Mouse (Mus musculus) large intestine, adult 2 months (tissue): ENCODE measurements around the gene Rcn3. TPM values are rescaled to one million over a fixed set of nuclear protein-coding genes. Genes with fewer than 3 reads are reported as not detected.

Experiments
- DNase-seq: peaks from one replicate; pipeline ENCODE4 v3.0.0-alpha.2; 2012; ENCODE audit warnings: low read depth, low spot score
- WGBS: fragments of 180-500 bp; shearing (Covaris S2); methylation state at CpG from one replicate; pipeline ENCODE4 v1.1.7; 2018; 5-methylcytosine and 5-hydroxymethylcytosine counted together
- polyA plus RNA-seq: library from polyadenylated mRNA; depleted of rRNA; stranded (reverse); fragments of >200 nt; gene quantifications from 2 replicates; pipeline ENCODE4 v1.2.3, GENCODE M21; 2012

Rcn3 gene
- polyA plus RNA-seq, 1 experiment = 48.6 TPM

- WGBS = under 1% methylated on average over 44 of the region's 59 CpGs
- DNase-seq = no peak
These were observed 38.7 kb downstream of the Rcn3 start for GRCm38 (mm10) chr7:45053117-45053930.

GRCm38 (mm10) chr7:45052862-45053116, 39.2 kb downstream of the Rcn3 start, which contains the start of gene Prr12:
TSS of gene Prr12 (minus strand) at chr7:45052881.
- no peak for DNase-seq
- 0% methylated on average over 7 of the region's 18 CpGs for WGBS

DNA sequence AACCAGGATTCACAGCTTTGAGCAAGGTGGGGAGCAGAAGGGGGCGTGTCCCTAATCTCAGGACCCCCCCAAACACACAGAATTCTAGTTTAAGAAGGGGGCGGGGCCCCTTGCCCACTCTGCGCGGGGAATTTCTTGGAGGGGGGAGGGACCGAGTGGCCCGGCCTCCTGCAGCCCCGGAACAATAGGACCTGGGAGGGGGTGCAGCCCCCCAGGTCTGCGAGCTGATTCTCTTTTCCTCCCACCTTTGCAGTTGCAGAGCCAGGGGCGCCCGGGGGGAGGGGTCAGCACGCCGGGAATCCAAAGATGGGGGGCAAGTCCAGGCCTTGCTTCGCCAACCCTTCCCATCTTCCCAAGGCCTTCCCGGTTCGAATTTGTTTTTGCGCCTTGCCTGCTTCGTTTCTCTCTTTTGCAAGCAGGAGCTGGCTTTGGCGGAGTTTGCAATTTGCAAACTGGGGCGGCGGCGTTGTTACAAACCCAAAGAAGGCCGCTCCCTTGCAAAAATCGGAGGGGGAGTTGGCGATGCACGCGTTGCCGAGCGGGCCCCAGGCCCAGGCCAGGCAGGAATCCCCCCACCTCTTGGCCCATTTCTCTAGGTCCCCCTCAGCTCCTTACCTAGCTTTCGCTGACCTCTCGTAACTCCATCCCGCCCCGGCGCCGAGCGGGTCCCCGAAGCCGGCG, 39.7 kb downstream of the Rcn3 start:
- WGBS = under 1% methylated on average over 38 of the region's 38 CpGs

DNA sequence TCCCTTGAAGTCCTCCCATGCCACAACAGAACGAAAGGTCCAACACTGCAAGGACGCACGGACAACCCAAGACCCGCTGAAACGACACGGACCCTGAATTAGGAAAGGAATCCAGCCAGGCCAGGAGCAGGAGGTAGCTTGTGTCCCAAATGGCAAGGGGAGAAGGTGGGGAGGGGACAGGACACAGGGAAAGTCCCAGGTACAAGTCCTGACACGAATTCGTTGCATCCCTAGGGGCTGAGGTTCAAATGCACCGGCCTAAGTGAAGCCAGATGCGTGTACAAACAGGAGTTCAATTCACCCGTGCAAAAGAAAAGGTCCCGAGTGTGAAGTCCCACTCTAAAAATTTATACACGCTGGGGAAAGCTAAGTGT, 40.4 kb downstream of the Rcn3 start:
- WGBS = 9% methylated on average over 13 of the region's 13 CpGs

More for the DNA sequence above, 39.7 kb downstream of the Rcn3 start:
- DNase-seq = no peak

DNA sequence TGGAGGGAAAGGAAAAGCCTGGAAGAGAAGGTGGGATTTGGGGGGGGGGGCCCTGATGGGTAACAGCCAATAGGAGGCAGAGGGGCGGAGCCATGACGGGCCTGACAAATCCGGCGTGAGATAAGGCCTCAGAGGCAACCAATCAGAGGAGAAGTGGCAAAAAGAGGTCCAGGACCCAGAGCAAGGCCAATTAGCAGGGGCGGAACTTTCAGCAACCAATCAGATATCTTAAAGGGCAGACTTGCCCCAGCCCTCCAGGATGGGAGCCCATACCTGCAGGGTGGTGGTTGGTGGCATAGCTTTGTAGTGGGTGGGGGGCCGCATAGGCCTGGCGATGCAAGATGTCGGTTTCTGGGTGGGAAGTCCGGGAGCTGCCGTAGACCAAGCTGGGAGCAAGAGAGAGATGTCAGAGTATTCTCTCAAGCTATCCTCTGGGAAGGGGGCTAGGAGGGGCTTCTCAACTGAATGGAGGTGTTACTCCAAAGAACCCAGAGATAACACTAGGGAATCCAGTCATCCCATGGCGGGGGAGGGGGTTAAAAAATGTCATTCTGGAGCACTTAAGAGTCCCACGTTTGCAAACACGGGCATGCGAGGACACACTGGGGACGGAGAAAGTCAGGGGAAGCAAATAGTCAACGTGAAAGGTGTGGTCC, 40.9 kb downstream of the Rcn3 start:
- no peak for DNase-seq
- 33% methylated on average over 16 of the region's 16 CpGs for WGBS

More for the DNA sequence above, 40.4 kb downstream of the Rcn3 start:
- no peak for DNase-seq

GRCm38 (mm10) chr7:45048923-45049657, 42.9 kb downstream of the Rcn3 start:
- WGBS = 87% methylated on average over 23 of the region's 23 CpGs
- no peak for DNase-seq

- DNase-seq = no peak
- WGBS = 92% methylated on average over 38 of the region's 38 CpGs
These were observed 43.8 kb downstream of the Rcn3 start for GRCm38 (mm10) chr7:45048001-45048890.

GRCm38 (mm10) chr7:45047491-45047890, 44.5 kb downstream of the Rcn3 start:
- WGBS = 96% methylated on average over 14 of the region's 14 CpGs
- DNase-seq = no peak

DNA sequence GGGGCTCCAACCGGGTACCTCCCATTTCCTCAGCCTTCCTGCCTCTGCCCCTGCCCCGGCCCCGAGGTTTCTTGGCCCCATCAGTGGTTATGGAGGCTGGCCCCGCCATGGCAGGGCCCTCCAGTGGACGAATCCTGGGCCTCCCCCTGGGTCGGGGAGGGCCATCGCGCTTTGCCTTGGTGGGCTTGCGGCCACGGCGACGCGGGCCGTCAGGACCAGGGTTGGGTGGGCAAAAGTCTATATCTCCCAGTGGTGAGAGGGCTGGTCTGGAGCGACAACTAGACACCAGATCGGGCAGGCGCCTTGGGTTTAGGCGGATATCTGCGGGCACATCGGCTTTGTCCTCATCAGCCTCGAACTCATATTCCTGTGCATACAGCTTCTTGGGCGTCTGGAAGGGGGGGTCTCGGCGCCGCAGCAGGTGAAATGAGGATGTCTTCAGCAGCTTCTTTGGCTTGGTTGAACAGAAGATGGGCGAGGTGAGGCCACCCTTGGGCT, 45.1 kb downstream of the Rcn3 start:
- no peak for DNase-seq
- 92% methylated on average over 26 of the region's 26 CpGs for WGBS

DNA sequence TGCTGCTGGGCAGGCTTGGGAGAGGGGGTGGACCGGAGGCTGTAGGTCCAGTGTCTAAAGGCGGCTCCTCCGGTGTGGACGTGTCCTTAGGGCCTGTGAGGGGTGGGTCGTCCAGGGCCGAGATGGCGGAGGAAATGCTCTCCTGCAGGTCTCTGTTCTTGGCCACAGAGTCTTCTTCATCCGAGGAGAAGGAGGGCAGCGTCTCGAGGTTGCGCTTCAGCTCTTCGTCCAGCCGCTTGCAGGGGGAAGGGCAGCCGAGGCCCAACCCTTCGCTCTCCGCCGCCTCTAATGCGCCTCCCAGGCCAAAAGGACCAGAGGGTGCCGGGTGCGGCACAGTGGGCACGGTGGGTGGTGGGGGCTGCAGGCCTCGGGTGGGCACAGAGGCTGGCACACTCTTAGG, 46.3 kb downstream of the Rcn3 start:
- 94% methylated on average over 22 of the region's 22 CpGs for WGBS

GRCm38 (mm10) chr7:45043307-45043706, 48.7 kb downstream of the Rcn3 start:
- DNase-seq = no peak
- WGBS = 97% methylated on average over 14 of the region's 14 CpGs

More for the DNA sequence above, 46.3 kb downstream of the Rcn3 start:
- no peak for DNase-seq

- 92% methylated on average over 9 of the region's 9 CpGs for WGBS
- no peak for DNase-seq
These were observed 51.2 kb downstream of the Rcn3 start for GRCm38 (mm10) chr7:45040851-45041250.

- DNase-seq = no peak
- 95% methylated on average over 9 of the region's 9 CpGs for WGBS
These were observed 53.6 kb downstream of the Rcn3 start for GRCm38 (mm10) chr7:45038411-45038810.

- no peak for DNase-seq
- 53% methylated on average over 7 of the region's 7 CpGs for WGBS
These were observed 54.2 kb downstream of the Rcn3 start for GRCm38 (mm10) chr7:45037720-45038361.

GRCm38 (mm10) chr7:45036702-45037101, 55.3 kb downstream of the Rcn3 start:
- WGBS = 80% methylated on average over 11 of the region's 11 CpGs
- no peak for DNase-seq

DNA sequence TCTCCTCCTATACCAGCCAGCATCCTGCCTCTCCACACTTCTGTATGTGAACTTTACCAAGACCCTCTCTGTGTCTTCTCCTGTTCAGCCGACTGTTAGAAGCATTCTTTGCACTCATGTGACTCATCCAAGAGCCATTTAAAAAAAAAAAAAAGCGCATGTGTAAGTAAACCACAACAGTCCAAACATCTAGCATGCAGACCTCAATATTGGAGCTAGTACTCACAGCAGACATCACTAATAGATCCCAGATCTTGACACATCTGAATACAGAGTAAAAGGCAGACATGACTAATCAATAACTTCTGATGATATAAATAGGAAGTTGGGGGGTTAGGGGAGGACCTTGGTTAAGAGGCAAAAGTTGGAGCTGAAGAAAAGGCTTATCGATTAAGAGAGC, 56.4 kb downstream of the Rcn3 start:
- WGBS = 68% methylated on average over 3 of the region's 3 CpGs

DNA sequence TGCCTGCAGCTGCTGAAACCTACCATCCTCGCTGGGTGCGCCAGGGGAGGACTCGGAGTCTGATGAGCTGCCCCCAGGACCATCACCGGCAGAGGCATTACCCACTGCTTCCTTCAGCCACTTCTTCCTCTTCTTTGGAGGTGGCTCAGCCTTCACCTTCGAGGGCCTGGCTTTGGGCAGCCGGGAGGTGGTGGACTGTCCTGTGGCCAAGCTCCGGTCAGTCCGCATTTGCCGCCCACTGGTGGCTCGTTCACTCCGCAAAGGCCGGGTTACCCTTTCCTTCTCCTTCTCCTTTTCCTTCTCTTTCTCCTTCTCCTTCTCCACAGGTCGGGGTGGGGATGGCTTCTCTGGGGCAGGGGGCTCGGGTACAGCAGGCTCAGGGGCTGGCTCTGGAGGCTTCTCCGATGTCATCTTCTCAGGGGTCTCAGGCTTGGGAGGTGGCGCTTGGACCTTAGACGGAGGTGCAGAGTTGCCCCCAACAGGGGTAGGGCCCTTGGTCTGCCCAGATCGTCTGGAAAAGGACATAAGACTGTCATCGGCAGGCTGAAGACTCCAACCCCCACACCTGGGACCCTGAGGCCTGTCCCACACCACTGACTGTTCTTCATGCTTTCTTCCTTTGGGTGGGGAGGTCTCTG, 58.2 kb downstream of the Rcn3 start:
- no peak for DNase-seq
- 93% methylated on average over 19 of the region's 19 CpGs for WGBS

More for the DNA sequence above, 56.4 kb downstream of the Rcn3 start:
- DNase-seq = no peak
